Mouse (Mus musculus): ENCODE measurements at regions not wholly inside any gene's neighbourhood (a gene's known extent, or its start where the extent isn't known, plus 50 kb on each side); places are given as distances from the start of the nearest gene placed in this dataset.
"Not testable (repeated sequence)": the region's sequence is repeated elsewhere in the genome, so short reads cannot be mapped to it uniquely, and the experiment has no call there.

DNA sequence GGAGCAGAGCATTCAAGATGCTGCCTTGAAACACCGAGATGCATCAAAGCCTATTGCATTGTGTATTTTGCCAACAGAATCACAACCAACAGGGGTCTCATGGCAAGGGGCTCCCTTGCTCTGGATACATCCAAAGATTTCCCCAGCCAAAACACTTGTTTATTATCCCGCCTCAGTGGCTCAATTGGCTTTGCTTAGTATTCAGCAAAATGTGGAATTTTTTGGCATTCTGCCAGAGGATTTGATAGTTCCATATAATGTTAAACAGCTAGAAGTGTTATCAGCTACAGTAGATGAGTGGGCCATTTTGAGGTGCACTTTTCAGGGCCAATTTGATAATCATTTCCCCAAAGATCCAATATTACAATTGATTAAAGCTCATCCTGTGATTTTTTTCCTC, 146.7 kb upstream of the Plxna2 start:
- intact Hi-C loops (cut with DNase I); DNase-seq (ENCODE audit: extremely low spot score in 1 of 2, low spot score in 2 of 2): not testable (repeated sequence)

DNA sequence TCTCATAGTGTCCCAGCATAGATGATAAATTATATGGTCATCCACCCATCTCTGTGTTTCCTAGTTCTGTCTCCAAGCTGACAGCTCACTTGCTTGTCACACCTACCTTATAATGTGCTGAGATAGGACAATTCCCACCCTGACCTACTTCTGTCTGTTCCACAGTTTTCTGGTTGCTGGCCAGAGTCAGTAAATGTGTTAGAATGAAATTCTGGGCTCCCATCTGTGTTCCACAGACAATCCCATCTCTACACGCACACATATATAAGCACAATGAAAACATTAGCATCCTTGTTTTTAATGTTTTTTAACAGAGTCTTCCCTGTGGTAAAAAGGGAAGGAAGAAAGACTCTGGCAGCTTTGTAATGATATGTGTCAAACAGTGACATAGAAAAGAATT, 165.5 kb upstream of the Plxna2 start:
- intact Hi-C loops (cut with DNase I): no loop called here
- peak in 1 of 2 experiments; percentile 30 for DNase-seq (ENCODE audit: extremely low spot score in 1 of 2, low spot score in 2 of 2)

DNA sequence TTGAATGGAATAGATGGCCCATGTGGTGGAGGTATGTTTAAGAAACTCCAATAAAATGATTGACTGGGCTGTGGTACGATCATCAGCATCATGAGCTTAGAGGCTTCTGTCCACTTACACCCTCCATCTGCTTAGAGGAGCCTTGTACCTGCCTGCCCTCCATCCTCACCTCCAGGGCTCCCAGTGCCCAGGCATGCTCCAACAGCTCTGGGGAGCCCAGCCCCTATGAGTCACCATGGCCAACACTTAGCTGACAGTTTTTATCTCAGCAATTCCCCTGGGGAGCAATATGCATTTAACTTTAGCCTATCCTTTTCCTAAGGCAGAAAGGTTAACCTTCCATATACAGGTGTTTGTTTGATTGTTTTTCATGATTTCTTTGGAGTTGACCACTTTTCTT, 174.3 kb upstream of the Plxna2 start:
- intact Hi-C loops (cut with DNase I): no loop called here
- no peak for DNase-seq (ENCODE audit: extremely low spot score in 1 of 2, low spot score in 2 of 2)

DNA sequence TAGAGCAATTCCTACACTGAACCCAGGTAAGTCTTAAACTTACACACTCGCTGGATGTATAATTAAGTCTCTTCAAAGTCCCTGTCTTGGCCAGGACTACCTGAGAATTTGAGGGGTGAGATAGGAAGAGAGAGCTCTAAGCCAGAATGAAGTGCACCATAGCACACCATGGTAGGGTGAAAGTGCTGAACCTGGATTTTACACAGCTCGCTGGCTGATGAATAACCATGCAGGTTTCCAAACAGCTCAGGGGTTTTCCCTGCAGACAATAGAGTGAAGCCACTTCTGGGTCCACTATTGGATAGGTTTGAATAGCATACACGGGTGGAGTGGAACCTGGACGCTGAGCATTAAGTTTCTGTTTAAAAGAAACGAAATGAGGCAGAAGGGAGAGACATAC, 180.7 kb upstream of the Plxna2 start:
- no peak for DNase-seq (ENCODE audit: extremely low spot score in 1 of 2, low spot score in 2 of 2)
- intact Hi-C loops (cut with DNase I): no loop called here

DNA sequence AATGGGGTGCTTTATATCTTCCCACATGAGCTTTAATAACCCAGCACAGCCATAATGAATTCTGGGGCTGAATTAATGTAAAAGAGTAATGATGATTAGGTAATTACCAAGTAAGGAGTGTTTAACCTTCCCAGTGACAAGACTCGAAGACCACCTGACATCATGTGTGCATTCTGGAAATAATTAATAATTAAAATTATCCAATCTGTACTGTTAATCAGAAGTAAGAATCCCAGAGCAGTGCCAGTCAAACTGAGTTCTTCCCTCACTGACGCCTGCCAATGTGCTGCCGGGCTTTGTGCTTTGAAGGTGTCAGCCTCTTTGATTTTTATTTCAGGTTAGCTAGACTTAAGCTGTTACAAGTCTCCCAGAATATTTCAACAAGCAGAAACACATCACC, 183.0 kb upstream of the Plxna2 start:
- no peak for DNase-seq (ENCODE audit: extremely low spot score in 1 of 2, low spot score in 2 of 2)
- intact Hi-C loops (cut with DNase I): no loop called here

DNA sequence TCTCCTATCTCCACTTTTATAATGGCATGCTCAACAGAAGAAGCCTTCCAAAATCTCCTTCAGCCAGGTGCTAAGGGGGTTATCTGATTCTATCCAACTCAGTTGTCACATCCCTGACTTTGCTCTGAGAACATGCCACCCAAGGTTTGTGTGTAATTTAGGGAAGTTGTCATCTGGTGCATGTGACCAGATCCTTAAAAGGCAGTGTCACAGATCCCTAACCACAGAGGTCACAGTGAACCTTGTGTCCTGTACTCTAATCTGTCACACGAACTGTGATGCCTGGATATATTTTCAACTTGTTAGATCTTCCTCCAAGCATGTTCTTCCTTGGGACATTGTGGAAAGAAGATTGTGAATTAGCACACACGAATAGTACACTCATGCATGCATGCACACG, 189.4 kb upstream of the Plxna2 start:
- intact Hi-C loops (cut with DNase I): no loop called here
- no peak for DNase-seq (ENCODE audit: extremely low spot score in 1 of 2, low spot score in 2 of 2)

DNA sequence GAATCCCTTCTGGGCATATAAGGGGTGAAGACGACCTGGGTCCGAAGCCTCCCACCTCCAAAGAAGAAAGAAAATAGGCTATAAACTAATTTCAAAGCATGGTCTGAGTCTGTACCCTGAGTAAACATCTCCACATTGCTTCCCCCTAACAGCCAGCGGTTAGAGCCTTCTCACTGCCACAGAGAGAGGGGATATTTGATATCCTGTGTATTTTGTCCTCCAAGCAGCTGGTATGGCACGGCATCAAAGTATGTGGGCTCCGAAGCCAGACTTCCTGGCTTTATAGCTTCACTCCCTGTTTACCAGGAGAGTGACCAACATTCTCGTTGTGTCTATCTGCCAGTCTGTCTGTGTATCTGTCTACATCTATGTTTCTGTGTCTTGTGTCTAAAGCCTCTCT, 191.7 kb upstream of the Plxna2 start:
- intact Hi-C loops (cut with DNase I): no loop called here
- DNase-seq (ENCODE audit: extremely low spot score in 1 of 2, low spot score in 2 of 2): no peak

GRCm38 (mm10) chr1:194424201-194424600, 193.8 kb upstream of the Plxna2 start:
- DNase-seq (ENCODE audit: extremely low spot score in 1 of 2, low spot score in 2 of 2): no peak
- intact Hi-C loops (cut with DNase I): no loop called here

- DNase-seq (ENCODE audit: extremely low spot score in 1 of 2, low spot score in 2 of 2): no peak
- intact Hi-C loops (cut with DNase I): no loop called here
Observed at GRCm38 (mm10) chr1:194412193-194412592, 205.8 kb upstream of the Plxna2 start.

DNA sequence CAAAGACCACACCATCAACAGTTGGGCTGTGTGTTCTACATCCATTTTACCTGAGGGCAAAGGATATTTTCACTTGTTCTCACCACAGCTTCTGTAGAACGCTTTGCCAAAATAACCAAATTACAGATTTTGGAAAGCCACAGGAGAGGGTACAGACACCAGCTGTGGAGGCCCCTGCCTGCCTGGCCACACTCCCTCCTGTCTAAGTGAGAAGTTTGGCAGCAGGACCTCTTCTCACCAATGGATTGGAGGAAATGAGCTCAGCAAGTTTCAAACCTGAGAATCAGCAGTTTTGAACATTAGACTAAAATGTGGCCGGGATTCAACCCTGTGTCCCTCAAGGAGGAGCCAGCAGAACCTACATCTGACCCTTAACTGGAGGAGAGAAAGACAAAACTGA, 206.2 kb upstream of the Plxna2 start:
- intact Hi-C loops (cut with DNase I): no loop called here
- no peak for DNase-seq (ENCODE audit: extremely low spot score in 1 of 2, low spot score in 2 of 2)

GRCm38 (mm10) chr1:194399281-194399680, 218.7 kb upstream of the Plxna2 start:
- intact Hi-C loops (cut with DNase I): no loop called here
- no peak for DNase-seq (ENCODE audit: extremely low spot score in 1 of 2, low spot score in 2 of 2)

GRCm38 (mm10) chr1:194396754-194397460, 221.1 kb upstream of the Plxna2 start:
- DNase-seq (ENCODE audit: extremely low spot score in 1 of 2, low spot score in 2 of 2): no peak

DNA sequence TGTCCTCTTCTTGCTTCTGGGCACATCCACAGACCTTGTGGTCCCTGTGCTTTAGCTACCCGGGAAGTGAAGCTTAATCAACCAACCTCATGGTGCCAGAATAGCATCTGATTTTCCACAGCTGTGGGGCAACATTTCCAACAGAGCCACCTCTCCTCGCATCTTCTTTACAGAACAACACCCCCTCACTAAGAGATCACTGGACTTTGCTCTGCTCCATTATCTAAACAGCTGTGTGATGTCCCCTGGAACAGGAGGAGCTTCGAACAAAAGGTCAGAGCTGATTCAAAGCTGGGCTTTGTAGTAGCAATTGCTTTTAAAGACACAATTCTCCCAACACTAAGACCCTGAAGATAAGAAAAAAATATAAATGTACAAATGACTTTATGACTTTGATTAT, 224.3 kb upstream of the Plxna2 start:
- intact Hi-C loops (cut with DNase I): no loop called here
- no peak for DNase-seq (ENCODE audit: extremely low spot score in 1 of 2, low spot score in 2 of 2)

More at GRCm38 (mm10) chr1:194396754-194397460, 221.1 kb upstream of the Plxna2 start:
- intact Hi-C loops (cut with DNase I): no loop called here

DNA sequence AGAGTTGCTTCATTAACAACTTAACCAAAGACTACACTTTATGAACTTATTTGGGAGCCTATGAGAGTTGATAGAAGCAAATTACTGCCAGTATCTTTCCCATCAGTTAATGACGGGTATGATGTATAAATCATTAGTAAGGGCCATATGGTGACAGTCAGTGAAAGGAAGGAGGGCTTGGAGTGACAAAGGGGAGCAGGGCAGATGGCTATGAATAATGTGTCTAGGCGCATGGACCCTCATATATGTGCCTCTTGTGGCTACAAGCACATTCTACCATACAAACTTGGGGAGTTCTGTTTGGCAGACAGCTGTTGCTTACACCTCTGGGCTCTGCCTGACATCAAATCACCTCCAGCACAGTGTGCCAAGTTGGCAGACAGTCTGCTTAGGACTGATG, 227.8 kb upstream of the Plxna2 start:
- DNase-seq (ENCODE audit: extremely low spot score in 1 of 2, low spot score in 2 of 2): no peak
- intact Hi-C loops (cut with DNase I): no loop called here

DNA sequence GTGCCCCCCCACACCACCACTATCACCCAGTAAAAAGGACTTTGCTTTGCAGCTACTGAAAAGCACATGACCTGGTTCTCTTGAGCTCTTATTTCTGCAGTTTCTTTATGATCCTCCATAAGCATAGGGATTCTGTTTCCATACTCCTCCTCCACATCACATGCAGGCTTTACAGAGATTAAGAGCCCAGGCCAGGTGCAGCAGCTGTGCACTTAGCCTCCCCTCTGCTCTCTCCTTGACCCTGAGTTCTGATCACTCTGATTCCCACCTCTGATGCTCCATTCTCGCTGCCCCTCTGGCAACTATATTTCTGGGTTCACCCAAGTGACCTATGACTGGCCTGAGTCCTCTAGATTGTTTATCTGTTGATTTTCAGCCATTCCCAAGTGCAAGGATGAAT, 239.9 kb upstream of the Plxna2 start:
- DNase-seq (ENCODE audit: extremely low spot score in 1 of 2, low spot score in 2 of 2): no peak
- intact Hi-C loops (cut with DNase I): no loop called here

GRCm38 (mm10) chr1:194373511-194373910, 244.5 kb upstream of the Plxna2 start:
- DNase-seq (ENCODE audit: extremely low spot score in 1 of 2, low spot score in 2 of 2); intact Hi-C loops (cut with DNase I): not testable (repeated sequence)

DNA sequence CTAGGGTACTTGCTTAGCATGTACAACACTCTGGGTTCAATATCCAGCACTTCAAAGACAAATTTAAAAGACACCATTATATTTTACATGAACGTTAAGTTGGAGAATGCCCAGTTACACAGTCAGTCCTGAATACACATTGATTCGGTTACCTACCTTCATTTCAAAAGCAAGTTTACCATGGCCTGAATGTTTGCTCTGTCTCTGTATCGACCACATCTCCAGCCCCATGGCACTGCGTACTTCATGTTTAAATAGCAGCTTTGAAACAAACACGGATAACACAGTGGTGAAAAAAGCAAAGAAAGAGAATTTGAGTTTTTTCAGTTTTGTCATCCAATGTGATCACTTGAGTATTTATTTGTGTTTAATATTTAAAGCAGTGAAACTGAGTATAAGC, 254.1 kb upstream of the Plxna2 start:
- intact Hi-C loops (cut with DNase I): no loop called here
- DNase-seq (ENCODE audit: extremely low spot score in 1 of 2, low spot score in 2 of 2): no peak

DNA sequence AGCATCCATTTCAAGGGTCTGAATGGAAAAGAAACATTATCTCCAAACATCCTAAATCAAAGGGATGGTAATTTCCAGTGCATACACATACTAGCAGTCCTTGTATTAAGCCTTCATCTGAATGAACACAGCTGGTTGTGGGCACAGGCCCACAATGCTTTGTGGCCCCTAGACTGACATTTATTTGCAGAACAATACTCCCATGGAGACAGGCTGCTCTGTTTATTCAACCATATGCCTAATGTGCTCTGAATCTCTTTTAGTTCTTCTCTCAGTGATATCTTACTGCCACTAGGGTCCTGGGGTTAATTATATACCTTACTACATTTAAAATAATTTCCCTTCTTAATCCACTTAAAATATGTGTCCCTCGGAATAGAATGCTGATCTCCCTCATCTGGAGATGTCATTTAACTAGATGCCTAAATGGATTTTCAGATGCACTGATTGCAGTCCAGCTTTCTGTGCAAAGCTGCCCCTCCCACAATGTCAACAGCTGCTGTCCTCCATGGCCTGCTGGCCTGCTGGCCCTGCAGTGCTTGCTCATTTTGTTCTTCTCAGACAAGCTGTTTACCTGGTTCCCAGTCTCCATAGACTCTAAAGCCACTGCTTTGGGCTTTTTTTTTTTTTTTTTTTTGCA, 254.8 kb upstream of the Plxna2 start:
- intact Hi-C loops (cut with DNase I): no loop called here
- no peak for DNase-seq (ENCODE audit: extremely low spot score in 1 of 2, low spot score in 2 of 2)

DNA sequence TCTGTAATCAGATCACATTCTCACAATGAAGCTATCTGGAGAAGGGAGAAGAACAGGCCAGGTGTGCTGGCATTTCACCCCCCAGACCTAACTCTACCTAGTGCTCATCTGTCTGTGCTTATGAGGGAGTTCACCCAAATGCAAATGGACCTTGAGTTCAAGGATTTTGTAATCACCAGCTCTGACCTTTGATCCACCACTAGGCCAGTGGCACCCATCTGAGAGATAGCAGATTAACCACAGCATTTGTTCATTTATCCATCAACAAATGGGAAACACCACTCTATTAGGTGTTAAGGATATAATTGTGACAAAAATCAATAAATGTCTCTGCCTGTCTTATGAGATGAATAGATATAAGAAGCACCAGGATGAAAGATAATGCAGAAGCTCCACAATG, 255.7 kb upstream of the Plxna2 start:
- no peak for DNase-seq (ENCODE audit: extremely low spot score in 1 of 2, low spot score in 2 of 2)
- intact Hi-C loops (cut with DNase I): no loop called here

- intact Hi-C loops (cut with DNase I): no loop called here
- DNase-seq (ENCODE audit: extremely low spot score in 1 of 2, low spot score in 2 of 2): peak in 1 of 2 experiments; percentile 9
Observed at GRCm38 (mm10) chr1:194361316-194361715, 256.7 kb upstream of the Plxna2 start.

All from left cerebral cortex, postnatal 10 days (tissue).